Mouse (Mus musculus) liver, postnatal 0 days (tissue): Measurements from ENCODE around the gene Eef1a2.

ENCODE experiments used
- CTCF ChIP-seq: sonication (generic); IDR thresholded peaks from 2 replicates; pipeline ENCODE4 v1.5.1; 2016; ENCODE audit warnings: antibody characterized with exemption, low read depth
- EP300 ChIP-seq: IDR thresholded peaks from 2 replicates; pipeline ENCODE4 v1.6.1; 2016; ENCODE audit warnings: antibody characterized with exemption, low read depth, mild to moderate bottlenecking

GRCm38 (mm10) chr2:181206118-181206517 lies 49.3 kb upstream of the Eef1a2 start:
- TF ChIP-seq CTCF (no peak), EP300 (no peak)
